Mouse (Mus musculus) intestine, embryonic 15.5 days (tissue): ENCODE results near the gene Prep. TPM values are rescaled to one million over a fixed set of nuclear protein-coding genes. Genes with fewer than 3 reads are reported as not detected.
A peak's percentile ranks its signal among the peaks of the same experiment; 100 is the strongest.

Experiments
- ATAC-seq: fragments of 200-750 bp; cut with Nextera tagmentation; 2 replicates; pipeline ENCODE4 v1.8.0; 2017; ENCODE audit warnings: moderate TSS enrichment, moderate library complexity
- H3K27ac ChIP-seq: fragments of 300-500 bp; sonication (generic); 2 replicates; pipeline ENCODE4 v1.5.1; 2015; ENCODE audit warnings: mild to moderate bottlenecking, inconsistent platforms
- H3K27me3 ChIP-seq: fragments of 300-500 bp; sonication (generic); replicated peaks from 2 replicates; pipeline ENCODE4 v1.6.1; 2015; ENCODE audit warnings: inconsistent platforms
- H3K36me3 ChIP-seq: fragments of 300-500 bp; sonication (generic); 2 replicates; pipeline ENCODE4 v1.6.1; 2015; ENCODE audit warnings: inconsistent platforms
- H3K4me1 ChIP-seq: fragments of 300-500 bp; sonication (generic); replicated peaks from 2 replicates; pipeline ENCODE4 v1.6.1; 2015; ENCODE audit warnings: inconsistent platforms
- H3K4me2 ChIP-seq: fragments of 300-500 bp; sonication (generic); replicated peaks from 2 replicates; pipeline ENCODE4 v1.6.1; 2015; ENCODE audit warnings: mild to moderate bottlenecking, inconsistent platforms
- H3K4me3 ChIP-seq: fragments of 300-500 bp; sonication (generic); replicated peaks from 2 replicates; pipeline ENCODE4 v1.5.1; 2015; ENCODE audit warnings: inconsistent platforms
- H3K9ac ChIP-seq: fragments of 300-500 bp; sonication (generic); 2 replicates; pipeline ENCODE4 v1.6.1; 2015; ENCODE audit warnings: inconsistent platforms
- H3K9me3 ChIP-seq: fragments of 300-500 bp; sonication (generic); 2 replicates; pipeline ENCODE4 v1.6.1; 2016; ENCODE audit warnings: inconsistent platforms
- WGBS: fragments of 180-500 bp; shearing (Covaris S2); methylation state at CpG from one replicate; pipeline ENCODE4 v1.1.7; 2015; 5-methylcytosine and 5-hydroxymethylcytosine counted together
- polyA plus RNA-seq: library from polyadenylated mRNA; unstranded; fragments of >200 nt; fragmentation: Nextera tagmentation; extraction: Ambion mirVana; gene quantifications from 2 replicates; pipeline ENCODE4 v1.2.1, GENCODE M21; 2015

Gene Prep
- 24.5 and 25.4 TPM in 2 replicates for polyA plus RNA-seq

DNA sequence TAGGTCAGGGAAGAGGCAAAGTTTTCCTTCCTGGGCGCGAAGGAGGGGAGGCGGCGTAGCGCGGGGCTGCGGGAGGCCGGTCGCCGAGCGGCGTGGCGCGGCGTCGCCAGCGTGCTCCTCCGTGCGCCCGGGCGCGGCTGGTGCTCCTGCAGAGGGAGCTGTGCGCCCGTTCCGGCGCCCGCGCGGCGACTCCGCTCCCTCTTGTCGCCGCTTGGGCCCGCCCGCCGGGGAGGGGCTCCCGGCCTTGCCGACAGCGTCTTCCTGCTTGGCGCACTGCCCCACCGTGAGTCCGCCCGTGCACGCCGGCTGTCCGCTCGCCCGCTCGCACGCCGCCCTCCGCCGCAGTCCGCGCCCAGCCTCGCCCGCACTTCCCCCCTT is at the start of gene Prep:
Gene Prep, plus strand, starts transcription at position 273 of the 378 bp plus-strand sequence.
- WGBS: 0% methylated on average over 56 of the region's 57 CpGs
- Histone ChIP-seq H3K9me3 (no peaks in the 10 kb centered on the region), H3K27ac (peak within 1 kb of the TSS; percentile 81), H3K4me3 (peak within 1 kb of the TSS; percentile 88), H3K27me3 (no peaks in the 10 kb centered on the region), H3K4me2 (peak within 1 kb of the TSS; percentile 66), H3K36me3 (no peaks in the 10 kb centered on the region), H3K9ac (peak within 1 kb of the TSS; percentile 92), H3K4me1 (peaks cover 19% of the 10 kb centered on the region)
- ATAC-seq: peak; percentile 94

DNA sequence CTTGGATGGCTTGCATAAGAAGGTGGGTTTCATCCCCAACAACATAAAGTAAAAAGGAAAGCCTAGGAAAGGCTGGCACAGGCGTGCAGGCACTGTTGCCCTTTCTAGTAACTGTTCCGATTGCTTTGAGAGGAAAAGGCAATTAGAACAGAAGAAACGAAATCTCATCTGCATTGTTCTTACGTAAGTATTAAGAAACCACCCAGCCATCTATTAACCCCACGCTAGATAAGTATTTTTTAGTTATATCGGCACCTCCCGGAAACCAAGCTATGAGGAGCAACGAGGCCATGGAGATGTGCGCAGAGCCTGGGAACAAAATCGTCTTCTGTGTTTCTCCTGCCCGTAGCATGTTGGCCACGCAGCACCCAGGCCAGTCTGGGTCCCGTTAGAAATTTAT is 49.7 kb upstream of the Prep start:
- no peaks in the 10 kb centered on the region for H3K9me3 ChIP-seq
- no peaks in the 10 kb centered on the region for H3K36me3 ChIP-seq
- 87% methylated on average over 13 of the region's 13 CpGs for WGBS
- 0 out of 2 replicates have a peak overlapping the region, but pooled peaks have one; percentile 1 for H3K27ac ChIP-seq
- no peak overlapping the region for H3K9ac ChIP-seq
- no peaks in the 10 kb centered on the region for H3K4me1 ChIP-seq
- peak overlapping the region; percentile 25; the same call in 1 of the 2 replicates for H3K4me2 ChIP-seq
- no peak for ATAC-seq
- no peak overlapping the region for H3K4me3 ChIP-seq
- H3K27me3 ChIP-seq: no peaks in the 10 kb centered on the region

DNA sequence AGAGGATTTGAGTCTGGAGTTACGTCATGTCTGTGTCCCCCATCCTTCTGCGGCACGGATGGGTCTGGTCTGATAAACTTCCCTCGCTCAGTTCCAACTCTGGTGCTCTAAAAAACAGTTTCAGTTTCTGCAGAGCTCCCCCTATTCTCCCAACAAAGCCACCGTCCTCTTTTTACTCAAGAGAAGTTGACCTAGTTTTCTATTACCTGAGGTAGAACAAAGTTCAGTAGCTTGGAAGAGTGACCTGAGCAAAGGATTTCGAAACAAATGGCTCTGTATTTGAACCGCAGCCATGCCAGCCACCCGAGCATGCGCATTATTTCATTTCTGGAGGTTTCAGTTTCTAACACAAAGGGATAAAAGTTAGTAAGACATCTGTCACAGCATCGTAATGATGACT is 49.2 kb upstream of the Prep start:
- peak overlapping the region; percentile 25; the same call in 1 of the 2 replicates for H3K4me2 ChIP-seq
- no peak overlapping the region for H3K4me3 ChIP-seq
- no peak overlapping the region for H3K9ac ChIP-seq
- H3K4me1 ChIP-seq: no peaks in the 10 kb centered on the region
- no peaks in the 10 kb centered on the region for H3K27me3 ChIP-seq
- ATAC-seq: peak; percentile 76
- H3K27ac ChIP-seq: 0 out of 2 replicates have a peak overlapping the region, but pooled peaks have one; percentile 1
- 70% methylated on average over 10 of the region's 10 CpGs for WGBS
- no peaks in the 10 kb centered on the region for H3K36me3 ChIP-seq
- H3K9me3 ChIP-seq: no peaks in the 10 kb centered on the region

DNA sequence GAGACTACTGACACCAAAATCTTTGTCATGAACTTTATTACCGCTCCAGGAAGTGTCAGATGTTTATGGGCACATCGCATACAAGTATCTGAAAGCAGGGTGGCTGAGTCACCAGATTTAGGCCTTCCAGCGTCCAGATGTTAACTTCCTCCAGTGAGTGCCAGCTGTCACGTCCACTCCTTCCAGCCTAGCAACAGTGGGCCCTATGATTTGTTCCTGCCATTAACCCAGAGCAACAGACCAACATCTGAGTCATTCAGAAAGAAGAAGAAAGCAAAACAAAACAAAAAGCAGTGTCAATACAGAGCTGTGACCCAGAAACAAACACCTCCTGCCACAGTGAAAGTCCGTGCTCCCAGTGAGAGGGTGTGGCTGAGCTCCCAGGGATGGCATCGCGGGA is 47.6 kb upstream of the Prep start:
- Histone ChIP-seq H3K9me3 (no peaks in the 10 kb centered on the region), H3K4me1 (no peaks in the 10 kb centered on the region), H3K27me3 (no peaks in the 10 kb centered on the region), H3K9ac (no peak overlapping the region), H3K27ac (no peak overlapping the region), H3K36me3 (no peaks in the 10 kb centered on the region), H3K4me2 (no peak overlapping the region), H3K4me3 (no peak overlapping the region)
- 43% methylated on average over 7 of the region's 7 CpGs for WGBS
- ATAC-seq: peak; percentile 54; the same call in 1 of the 2 replicates

GRCm38 (mm10) chr10:45019849-45020248 is 47.2 kb upstream of the Prep start:
- 89% methylated on average over 10 of the region's 10 CpGs for WGBS
- H3K4me2 ChIP-seq: no peak overlapping the region
- no peaks in the 10 kb centered on the region for H3K36me3 ChIP-seq
- H3K9ac ChIP-seq: no peak overlapping the region
- H3K4me1 ChIP-seq: no peaks in the 10 kb centered on the region
- H3K27ac ChIP-seq: no peak overlapping the region
- no peak overlapping the region for H3K4me3 ChIP-seq
- ATAC-seq: no peak
- H3K9me3 ChIP-seq: no peaks in the 10 kb centered on the region
- no peaks in the 10 kb centered on the region for H3K27me3 ChIP-seq

GRCm38 (mm10) chr10:45020291-45020690 is 46.7 kb upstream of the Prep start:
- H3K27me3 ChIP-seq: no peaks in the 10 kb centered on the region
- 85% methylated on average over 10 of the region's 10 CpGs for WGBS
- H3K9ac ChIP-seq: no peak overlapping the region
- no peak overlapping the region for H3K4me2 ChIP-seq
- no peaks in the 10 kb centered on the region for H3K36me3 ChIP-seq
- H3K27ac ChIP-seq: no peak overlapping the region
- no peaks in the 10 kb centered on the region for H3K4me1 ChIP-seq
- no peaks in the 10 kb centered on the region for H3K9me3 ChIP-seq
- no peak overlapping the region for H3K4me3 ChIP-seq
- no peak for ATAC-seq

DNA sequence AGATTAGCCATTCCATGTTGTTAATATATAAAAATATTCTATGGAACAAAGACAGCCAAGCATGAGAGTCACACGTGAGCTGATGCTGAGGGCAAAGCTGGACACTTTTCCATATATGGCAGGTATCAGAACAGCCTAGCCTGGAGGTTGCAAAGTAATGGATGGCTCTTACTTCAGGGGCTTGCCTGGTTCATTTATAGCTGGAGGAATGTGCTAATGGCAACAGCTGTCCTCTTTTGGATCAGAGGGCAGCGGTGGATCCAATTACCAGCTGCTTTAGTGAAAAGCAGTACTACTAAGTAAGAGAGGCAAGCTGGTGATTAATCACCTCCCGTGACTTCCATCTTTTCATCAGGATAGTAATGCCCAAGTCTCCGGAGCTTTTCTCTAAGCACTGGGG is 41.8 kb upstream of the Prep start:
- H3K4me3 ChIP-seq: no peak overlapping the region
- WGBS: 38% methylated on average over 4 of the region's 4 CpGs
- no peaks in the 10 kb centered on the region for H3K4me1 ChIP-seq
- H3K27ac ChIP-seq: no peak overlapping the region
- H3K36me3 ChIP-seq: no peaks in the 10 kb centered on the region
- no peak for ATAC-seq
- H3K9me3 ChIP-seq: no peaks in the 10 kb centered on the region
- no peaks in the 10 kb centered on the region for H3K27me3 ChIP-seq
- H3K9ac ChIP-seq: no peak overlapping the region
- no peak overlapping the region for H3K4me2 ChIP-seq

- no peak overlapping the region for H3K9ac ChIP-seq
- no peak for ATAC-seq
- no peaks in the 10 kb centered on the region for H3K27me3 ChIP-seq
- H3K4me2 ChIP-seq: no peak overlapping the region
- 88% methylated on average over 7 of the region's 7 CpGs for WGBS
- H3K4me1 ChIP-seq: no peaks in the 10 kb centered on the region
- no peaks in the 10 kb centered on the region for H3K36me3 ChIP-seq
- no peak overlapping the region for H3K27ac ChIP-seq
- no peaks in the 10 kb centered on the region for H3K9me3 ChIP-seq
- no peak overlapping the region for H3K4me3 ChIP-seq
Observed at GRCm38 (mm10) chr10:45026935-45027334, 40.1 kb upstream of the Prep start.

DNA sequence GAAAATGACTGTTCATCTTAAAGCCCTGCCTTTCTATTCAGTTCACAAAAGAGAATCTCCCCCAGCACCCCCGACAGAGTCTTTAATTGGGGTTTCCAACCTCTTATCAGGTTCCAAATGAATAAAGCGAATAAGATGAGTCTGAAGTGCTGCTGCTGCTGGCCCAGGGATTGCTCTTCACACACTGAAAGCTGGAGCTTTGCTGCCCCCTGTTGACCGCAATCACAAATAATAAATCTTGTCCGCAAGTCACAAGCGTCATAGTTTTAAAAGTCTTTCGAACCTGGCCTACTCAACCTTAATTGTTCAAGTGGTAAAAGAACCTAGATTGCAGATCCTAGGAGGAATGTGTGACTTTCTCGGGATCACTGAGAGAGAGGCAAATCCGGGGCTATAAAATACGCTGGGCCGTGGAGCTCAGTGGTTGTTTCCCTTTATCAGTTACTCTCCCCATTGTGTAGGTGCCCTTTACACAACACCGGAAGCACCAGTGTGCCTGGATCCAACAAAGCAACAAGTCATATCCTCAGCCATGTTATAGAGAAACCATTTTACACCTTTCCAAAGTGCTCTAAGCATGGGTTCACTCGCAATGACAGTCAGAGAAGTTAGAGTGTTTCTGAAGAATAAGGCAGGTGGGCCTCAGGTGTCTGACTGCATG is 21.6 kb upstream of the Prep start:
- H3K27ac ChIP-seq: no peak overlapping the region
- ATAC-seq: peak; percentile 67
- H3K36me3 ChIP-seq: no peaks in the 10 kb centered on the region
- H3K9me3 ChIP-seq: no peaks in the 10 kb centered on the region
- WGBS: 24% methylated on average over 12 of the region's 12 CpGs
- 0 out of 2 replicates have a peak, but pooled peaks cover 3% of the 10 kb centered on the region for H3K4me1 ChIP-seq
- no peaks in the 10 kb centered on the region for H3K27me3 ChIP-seq
- H3K4me2 ChIP-seq: no peak overlapping the region
- H3K4me3 ChIP-seq: no peak overlapping the region
- no peak overlapping the region for H3K9ac ChIP-seq

GRCm38 (mm10) chr10:45048158-45048557 is 18.8 kb upstream of the Prep start:
- Histone ChIP-seq H3K36me3 (no peaks in the 10 kb centered on the region), H3K9me3 (no peaks in the 10 kb centered on the region), H3K27me3 (no peaks in the 10 kb centered on the region), H3K27ac (no peak overlapping the region), H3K4me3 (no peak overlapping the region), H3K4me1 (0 out of 2 replicates have a peak, but pooled peaks cover 3% of the 10 kb centered on the region), H3K9ac (no peak overlapping the region), H3K4me2 (peak overlapping the region; percentile 12; the same call in 1 of the 2 replicates)
- ATAC-seq: peak; percentile 55
- WGBS: 33% methylated on average over 11 of the region's 11 CpGs

DNA sequence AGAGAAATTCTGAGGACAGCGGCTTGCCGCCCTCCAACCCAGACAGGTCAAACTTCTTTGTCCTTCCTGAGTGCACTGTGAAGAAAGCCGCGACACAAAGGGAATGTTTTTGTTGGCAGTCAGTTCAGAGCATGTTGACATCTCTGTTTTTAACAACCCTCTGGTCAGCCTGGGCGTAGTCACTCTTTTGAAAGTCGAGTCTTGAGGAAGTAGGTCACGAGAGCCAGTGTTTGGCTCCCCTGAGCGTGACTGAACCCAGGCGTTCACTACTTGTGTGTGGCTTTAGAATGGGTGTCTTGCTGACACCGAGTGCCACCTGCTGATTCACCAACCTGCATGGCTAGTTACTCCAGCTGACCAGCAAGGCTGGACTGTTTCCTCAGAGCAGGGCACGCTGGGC is 18.4 kb upstream of the Prep start:
- peak; percentile 51 for ATAC-seq

GRCm38 (mm10) chr10:45051125-45051744 is 15.8 kb upstream of the Prep start:
- H3K9me3 ChIP-seq: no peaks in the 10 kb centered on the region
- no peaks in the 10 kb centered on the region for H3K27me3 ChIP-seq
- no peak overlapping the region for H3K4me3 ChIP-seq
- 0 out of 2 replicates have a peak, but pooled peaks cover 3% of the 10 kb centered on the region for H3K4me1 ChIP-seq
- H3K4me2 ChIP-seq: no peak overlapping the region
- ATAC-seq: peak; percentile 72
- H3K9ac ChIP-seq: no peak overlapping the region
- WGBS: 59% methylated on average over 11 of the region's 11 CpGs
- H3K27ac ChIP-seq: no peak overlapping the region
- no peaks in the 10 kb centered on the region for H3K36me3 ChIP-seq

More for the DNA sequence above, 18.4 kb upstream of the Prep start:
- Histone ChIP-seq H3K27ac (no peak overlapping the region), H3K4me3 (no peak overlapping the region), H3K9ac (no peak overlapping the region), H3K4me1 (0 out of 2 replicates have a peak, but pooled peaks cover 3% of the 10 kb centered on the region), H3K36me3 (no peaks in the 10 kb centered on the region), H3K27me3 (no peaks in the 10 kb centered on the region), H3K9me3 (no peaks in the 10 kb centered on the region), H3K4me2 (peak overlapping the region; percentile 12; the same call in 1 of the 2 replicates)
- 42% methylated on average over 11 of the region's 11 CpGs for WGBS
